ENCODE assay signal across 24 mouse cellular contexts in the genomic region with DNA sequence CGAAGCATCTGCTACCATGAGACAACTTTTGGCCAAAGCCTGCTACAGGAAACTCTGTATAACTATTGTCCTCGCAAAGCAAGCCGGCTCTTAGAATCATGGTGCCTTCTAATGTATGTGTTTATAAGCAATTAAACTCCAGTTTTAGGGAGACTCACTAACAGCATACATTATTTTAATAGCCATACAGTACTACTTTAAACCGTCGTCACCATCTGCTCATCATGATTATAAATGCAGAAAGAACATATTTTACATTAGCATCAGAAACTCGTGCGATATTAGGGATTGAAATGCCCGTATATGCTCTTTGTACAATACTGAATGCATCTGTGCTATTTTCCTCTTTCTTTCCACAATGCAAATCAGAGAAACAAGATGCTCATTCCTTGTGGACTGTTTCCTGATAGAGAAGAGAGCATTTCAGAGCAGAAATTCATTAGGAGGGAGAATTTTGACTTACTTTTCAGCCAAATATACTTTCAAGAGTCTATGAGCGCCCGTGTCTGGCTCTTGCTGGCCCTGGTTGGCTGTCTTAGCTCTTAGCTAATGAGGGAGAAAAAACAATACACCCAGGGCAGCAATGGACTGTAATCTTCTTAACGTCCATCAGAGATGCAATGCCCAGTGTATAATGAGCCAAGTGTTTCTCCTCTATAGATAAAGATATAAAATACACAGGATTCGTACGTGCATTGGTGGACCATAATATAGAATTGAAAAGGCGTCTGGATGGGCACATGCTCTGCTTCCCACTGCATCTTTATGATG.
A peak's percentile ranks its signal among the peaks of the same experiment; 100 is the strongest.
DNase-seq lines count a peak whose midpoint lies in the region; ATAC-seq and TF ChIP-seq lines count a peak whose summit lies in the region.
"Had no signal": no experiment of that assay in that cellular context is flagged by ENCODE, and none has a peak within 500 bp of the region (broad histone marks: within the 10 kb centered on the region; RNA-seq: fewer than 3 reads in every experiment).

No protein-coding gene starts in this region.

- peaks cover 20% of the 10 kb centered on the region for H3K27me3 ChIP-seq in forebrain, embryonic 12.5 days
- H3K27me3 ChIP-seq in forebrain, embryonic 10.5 days (ENCODE audit: poor library complexity, severe bottlenecking): peaks cover 14% of the 10 kb centered on the region; the same call in 1 of the 2 replicates
- H3K27me3 ChIP-seq in lung, embryonic 14.5 days (ENCODE audit: insufficient read depth, low read length): no peaks in the 10 kb centered on the region
- no peaks in the 10 kb centered on the region for H3K27me3 ChIP-seq in stomach, embryonic 14.5 days (ENCODE audit: control insufficient read depth, insufficient read depth, low read length)
- H3K27me3 ChIP-seq in stomach, postnatal 0 days (ENCODE audit: control insufficient read depth, insufficient read depth, low read length): no peaks in the 10 kb centered on the region
- H3K27me3 ChIP-seq: hindbrain, embryonic 13.5 days; intestine, embryonic 15.5 days; limb, embryonic 12.5 days had no signal

- H3K9me3 ChIP-seq in forebrain, embryonic 12.5 days: no peaks in the 10 kb centered on the region
- peaks cover 4% of the 10 kb centered on the region; the same call in 1 of the 2 replicates for H3K9me3 ChIP-seq in forebrain, embryonic 10.5 days
- no peaks in the 10 kb centered on the region; the same call in 1 of the 2 replicates for H3K9me3 ChIP-seq in lung, embryonic 14.5 days (ENCODE audit: low read depth, low read length)
- H3K9me3 ChIP-seq in stomach, embryonic 14.5 days (ENCODE audit: control insufficient read depth, low read depth, low read length): no peaks in the 10 kb centered on the region
- no peaks in the 10 kb centered on the region for H3K9me3 ChIP-seq in stomach, postnatal 0 days (ENCODE audit: control insufficient read depth, low read length)
- H3K9me3 ChIP-seq: hindbrain, embryonic 13.5 days; intestine, embryonic 15.5 days; limb, embryonic 12.5 days; midbrain, embryonic 12.5 days had no signal

- H3K9ac ChIP-seq in forebrain, embryonic 12.5 days: no peak overlapping the region
- no peak overlapping the region for H3K9ac ChIP-seq in lung, embryonic 14.5 days
- H3K9ac ChIP-seq in stomach, embryonic 14.5 days (replicated peaks; ENCODE audit: low read depth, low read length): no peak overlapping the region
- H3K9ac ChIP-seq in stomach, postnatal 0 days (ENCODE audit: low read length): no peak overlapping the region
- H3K9ac ChIP-seq: heart, embryonic 13.5 days; hindbrain, embryonic 13.5 days; intestine, embryonic 15.5 days; limb, embryonic 12.5 days; liver, postnatal 0 days; midbrain, embryonic 12.5 days had no signal

- no peak for TF ChIP-seq EP300 in stomach, postnatal 0 days (optimal IDR thresholded peaks at IDR 0.05)

- 43% methylated on average over 14 of the region's 14 CpGs for WGBS in forebrain, embryonic 12.5 days
- 80% methylated on average over 14 of the region's 14 CpGs for WGBS in forebrain, embryonic 10.5 days
- 68% methylated on average over 14 of the region's 14 CpGs for WGBS in lung, embryonic 14.5 days
- 77% methylated on average over 14 of the region's 14 CpGs for WGBS in stomach, embryonic 14.5 days
- 70% methylated on average over 14 of the region's 14 CpGs for WGBS in stomach, postnatal 0 days

- DNase-seq in forebrain, embryonic 10.5 days (ENCODE audit: extremely low spot score, low spot score): no peak
- peak; percentile 42 for DNase-seq in lung, embryonic 14.5 days
- DNase-seq in lung, adult 18-20 months: no peak
- no peak for DNase-seq in stomach, postnatal 0 days (ENCODE audit: low spot score)
- DNase-seq in ovary, postnatal 10 days (ENCODE audit: low spot score): no peak
- DNase-seq: adrenal gland, postnatal 25 days; cerebellum, adult 9-10 months; gastrocnemius, postnatal 25 days; heart, postnatal 14 days; kidney, adult 9 months; kidney, postnatal 14 days; layer of hippocampus, postnatal 36 days; liver, postnatal 0 days; right cerebral cortex, postnatal 25 days; spleen, adult 18-20 months; thymus, postnatal 25 days had no signal

- no peak overlapping the region for H3K4me3 ChIP-seq in forebrain, embryonic 12.5 days (replicated peaks)
- no peak overlapping the region for H3K4me3 ChIP-seq in forebrain, embryonic 10.5 days
- H3K4me3 ChIP-seq in lung, embryonic 14.5 days (ENCODE audit: low read depth, low read length): no peak overlapping the region
- no peak overlapping the region for H3K4me3 ChIP-seq in stomach, embryonic 14.5 days (ENCODE audit: low read depth, low read length)
- no peak overlapping the region for H3K4me3 ChIP-seq in stomach, postnatal 0 days (ENCODE audit: low read depth, low read length)
- H3K4me3 ChIP-seq: heart, embryonic 13.5 days; hindbrain, embryonic 13.5 days; intestine, embryonic 15.5 days; limb, embryonic 12.5 days; midbrain, embryonic 12.5 days had no signal

- H3K36me3 ChIP-seq in forebrain, embryonic 12.5 days (replicated peaks): no peaks in the 10 kb centered on the region
- no peaks in the 10 kb centered on the region for H3K36me3 ChIP-seq in forebrain, embryonic 10.5 days (replicated peaks)
- H3K36me3 ChIP-seq in lung, embryonic 14.5 days (ENCODE audit: insufficient read depth): no peaks in the 10 kb centered on the region
- H3K36me3 ChIP-seq in stomach, embryonic 14.5 days (ENCODE audit: control insufficient read depth, insufficient read depth, low read length): no peaks in the 10 kb centered on the region
- H3K36me3 ChIP-seq in stomach, postnatal 0 days (ENCODE audit: control insufficient read depth, insufficient read depth, low read length): no peaks in the 10 kb centered on the region
- H3K36me3 ChIP-seq: heart, embryonic 13.5 days; hindbrain, embryonic 13.5 days; intestine, embryonic 15.5 days; limb, embryonic 12.5 days; midbrain, embryonic 12.5 days had no signal

- H3K27ac ChIP-seq in forebrain, embryonic 12.5 days: 0 out of 2 replicates have a peak overlapping the region, but pooled peaks have one; percentile 25
- no peak overlapping the region for H3K27ac ChIP-seq in forebrain, embryonic 10.5 days
- 0 out of 2 replicates have a peak overlapping the region, but pooled peaks have one; percentile 51 for H3K27ac ChIP-seq in lung, embryonic 14.5 days (ENCODE audit: low read depth)
- peak overlapping the region; percentile 28; the same call in 1 of the 2 replicates for H3K27ac ChIP-seq in stomach, embryonic 14.5 days (ENCODE audit: low read length)
- H3K27ac ChIP-seq in stomach, postnatal 0 days (replicated peaks): no peak overlapping the region
- H3K27ac ChIP-seq: heart, embryonic 13.5 days; midbrain, embryonic 12.5 days had no signal

- no peak overlapping the region for H3K4me2 ChIP-seq in forebrain, embryonic 12.5 days
- H3K4me2 ChIP-seq in lung, embryonic 14.5 days: no peak overlapping the region
- H3K4me2 ChIP-seq in stomach, embryonic 14.5 days (replicated peaks; ENCODE audit: low read depth, low read length): 0 out of 2 replicates have a peak overlapping the region, but pooled peaks have one; percentile 11
- no peak overlapping the region for H3K4me2 ChIP-seq in stomach, postnatal 0 days (replicated peaks; ENCODE audit: low read depth)
- H3K4me2 ChIP-seq: limb, embryonic 12.5 days; liver, embryonic 11.5 days; midbrain, embryonic 12.5 days had no signal

- H3K4me1 ChIP-seq in forebrain, embryonic 12.5 days: peaks cover 37% of the 10 kb centered on the region
- H3K4me1 ChIP-seq in forebrain, embryonic 10.5 days: peaks cover 32% of the 10 kb centered on the region
- H3K4me1 ChIP-seq in lung, embryonic 14.5 days (ENCODE audit: insufficient read depth): peaks cover 12% of the 10 kb centered on the region; the same call in 1 of the 2 replicates
- peaks cover 7% of the 10 kb centered on the region for H3K4me1 ChIP-seq in stomach, embryonic 14.5 days (ENCODE audit: control insufficient read depth, insufficient read depth, low read length)
- 0 out of 2 replicates have a peak, but pooled peaks cover 2% of the 10 kb centered on the region for H3K4me1 ChIP-seq in stomach, postnatal 0 days (replicated peaks; ENCODE audit: control insufficient read depth, insufficient read depth)
- H3K4me1 ChIP-seq: intestine, embryonic 15.5 days; limb, embryonic 12.5 days had no signal

- ATAC-seq in forebrain, embryonic 12.5 days (ENCODE audit: low FRiP score): no peak
- no peak for ATAC-seq in lung, embryonic 14.5 days (ENCODE audit: insufficient read depth)
- no peak for ATAC-seq in stomach, embryonic 14.5 days (ENCODE audit: insufficient number of reproducible peaks, insufficient read depth, low FRiP score, low read depth)
- ATAC-seq in stomach, postnatal 0 days (ENCODE audit: low FRiP score, low TSS enrichment): no peak
- ATAC-seq: intestine, embryonic 15.5 days; liver, postnatal 0 days had no signal

- TF ChIP-seq CTCF in lung, embryonic 14.5 days (IDR thresholded peaks at IDR 0.05; ENCODE audit: low read depth): no peak
- no peak for TF ChIP-seq CTCF in stomach, postnatal 0 days (IDR thresholded peaks at IDR 0.05; ENCODE audit: low read depth)

Comparison
In these comparisons a context has a peak if more than half of its experiments do, and no peak if none do; other contexts are left out.
1. H3K27ac ChIP-seq: peak in forebrain, embryonic 12.5 days (single experiment), lung, embryonic 14.5 days (single experiment) and stomach, embryonic 14.5 days (single experiment); none in forebrain, embryonic 10.5 days (single experiment) and stomach, postnatal 0 days (single experiment).